Mouse (Mus musculus) frontal cortex, postnatal 14 days (tissue): ENCODE results near the gene Syt6.
"Not testable (repeated sequence)": the region's sequence is repeated elsewhere in the genome, so short reads cannot be mapped to it uniquely, and the experiment has no call there.

ENCODE experiments used
- DNase-seq, 2 experiments: peaks; one replicate each; pipeline ENCODE4 v3.0.0; 2022; ENCODE audit warnings: low spot score in 2 of 2

Syt6 gene

GRCm38 (mm10) chr3:103601011-103601410, 26.0 kb downstream of the Syt6 start:
- peak in 1 of 2 experiments; percentile 25 for DNase-seq

- no peak for DNase-seq
Measured at GRCm38 (mm10) chr3:103601561-103601960, 26.5 kb downstream of the Syt6 start.

DNA sequence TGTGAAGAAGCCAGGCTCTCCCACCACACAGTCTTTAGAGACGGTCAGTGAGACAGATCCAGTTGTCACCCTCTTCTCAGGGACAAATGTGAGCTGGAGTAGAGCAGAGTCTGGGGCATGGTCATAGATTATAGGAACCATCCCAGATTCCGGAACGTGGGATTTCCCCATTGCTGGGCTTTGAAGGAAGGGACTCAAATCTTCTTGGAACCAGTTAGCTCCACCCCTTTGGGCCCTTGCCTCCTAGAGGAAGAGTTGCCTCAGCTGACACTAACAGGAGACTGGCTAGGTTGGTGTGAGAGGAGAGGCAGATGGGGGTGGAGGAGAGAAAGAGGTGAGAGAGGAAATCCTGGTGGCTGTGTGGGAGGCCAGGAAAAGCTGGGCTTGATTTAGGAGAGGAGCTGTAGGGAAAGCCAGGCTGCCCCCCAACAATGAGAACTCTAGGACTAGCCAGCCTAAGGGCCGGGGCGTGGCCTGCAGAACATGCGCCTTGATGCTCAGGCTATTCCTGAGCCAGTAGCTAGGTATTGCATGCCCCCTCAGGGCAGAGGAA, 31.1 kb downstream of the Syt6 start:
- peak in 1 of 2 experiments; percentile 20 for DNase-seq

- DNase-seq, result no peak
Measured at GRCm38 (mm10) chr3:103606660-103607595, 31.9 kb downstream of the Syt6 start.

DNA sequence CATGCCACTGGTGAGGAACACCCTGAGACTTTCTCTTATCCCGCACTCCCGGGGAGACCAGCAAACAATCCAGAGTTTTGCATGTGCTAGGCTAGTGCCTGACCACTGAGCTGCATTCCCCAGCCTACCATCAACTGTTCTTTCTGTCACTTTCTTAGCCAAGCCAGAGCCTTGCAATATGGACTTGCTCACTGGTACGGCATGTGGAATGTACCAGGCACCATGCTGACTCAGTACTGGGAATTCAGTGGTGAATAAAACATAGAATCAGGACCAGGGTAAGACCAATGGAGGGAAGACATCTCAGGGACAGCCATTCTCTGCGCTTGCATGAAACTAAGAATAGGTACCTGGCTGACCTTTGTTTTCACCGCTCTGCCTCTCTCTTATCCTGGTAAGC, 35.2 kb downstream of the Syt6 start:
- DNase-seq, result no peak

- DNase-seq, result peak; percentile 18 to 28
Measured at GRCm38 (mm10) chr3:103612636-103613355, 37.8 kb downstream of the Syt6 start.

- no peak for DNase-seq
Measured at GRCm38 (mm10) chr3:103615621-103616020, 40.6 kb downstream of the Syt6 start.

GRCm38 (mm10) chr3:103616981-103617380, 42.0 kb downstream of the Syt6 start:
- no peak for DNase-seq

GRCm38 (mm10) chr3:103620101-103620500, 45.1 kb downstream of the Syt6 start:
- DNase-seq, result no peak

DNA sequence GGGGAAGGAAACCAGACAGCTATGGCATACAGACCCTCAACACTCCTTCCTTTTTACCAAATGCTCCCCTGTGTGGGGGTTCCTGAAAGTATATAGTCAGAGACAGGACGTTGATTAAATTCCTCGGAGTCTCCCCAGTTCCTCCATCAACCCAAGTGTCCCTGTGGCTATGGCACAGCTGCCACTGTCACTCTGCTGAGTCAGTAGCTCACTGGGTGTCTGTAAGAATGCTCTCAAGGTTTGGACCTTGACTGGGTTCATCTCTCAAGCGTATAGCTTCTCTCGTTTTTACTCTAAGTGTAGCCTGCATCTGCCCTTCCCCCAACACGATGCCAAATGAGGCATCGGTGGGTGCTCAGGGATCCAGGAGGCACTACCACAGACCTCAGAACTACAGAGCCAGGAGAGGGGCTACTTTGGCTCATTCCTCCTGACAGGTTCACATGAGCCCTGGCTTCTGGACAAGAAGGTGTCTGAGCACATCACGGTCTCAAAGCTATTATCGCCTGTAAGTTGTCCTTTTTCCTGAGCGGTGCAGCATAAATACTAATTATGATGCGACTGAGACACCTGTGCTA, 49.0 kb downstream of the Syt6 start:
- DNase-seq, result no peak

DNA sequence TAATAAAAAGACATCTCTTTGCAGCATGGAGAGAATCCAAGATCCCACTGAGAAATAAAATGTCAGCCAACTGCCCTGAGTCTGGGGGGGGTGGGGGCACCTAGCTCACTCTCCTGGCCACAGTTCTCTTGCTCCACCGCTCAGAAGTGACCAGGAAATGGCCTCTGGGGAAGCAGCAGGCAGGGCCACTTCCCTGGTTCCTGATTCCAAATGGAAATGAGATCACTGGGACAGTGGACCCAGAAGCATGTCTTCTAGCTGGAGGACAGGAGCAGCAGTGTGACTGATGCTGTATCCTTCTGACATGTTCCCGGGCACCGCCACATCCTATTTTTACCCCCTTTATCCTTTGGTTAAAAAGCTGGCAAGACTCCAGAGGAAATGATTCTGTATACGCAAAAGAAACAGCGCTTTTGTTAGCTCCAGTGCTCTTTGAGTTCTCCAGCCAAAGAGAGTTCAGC, 49.6 kb downstream of the Syt6 start:
- no peak for DNase-seq

GRCm38 (mm10) chr3:103625169-103625568, 50.1 kb downstream of the Syt6 start:
- DNase-seq, result no peak

- DNase-seq, result no peak
Measured at GRCm38 (mm10) chr3:103626481-103626880, 51.5 kb downstream of the Syt6 start.

- no peak for DNase-seq
Measured at GRCm38 (mm10) chr3:103627661-103628060, 52.6 kb downstream of the Syt6 start.

DNA sequence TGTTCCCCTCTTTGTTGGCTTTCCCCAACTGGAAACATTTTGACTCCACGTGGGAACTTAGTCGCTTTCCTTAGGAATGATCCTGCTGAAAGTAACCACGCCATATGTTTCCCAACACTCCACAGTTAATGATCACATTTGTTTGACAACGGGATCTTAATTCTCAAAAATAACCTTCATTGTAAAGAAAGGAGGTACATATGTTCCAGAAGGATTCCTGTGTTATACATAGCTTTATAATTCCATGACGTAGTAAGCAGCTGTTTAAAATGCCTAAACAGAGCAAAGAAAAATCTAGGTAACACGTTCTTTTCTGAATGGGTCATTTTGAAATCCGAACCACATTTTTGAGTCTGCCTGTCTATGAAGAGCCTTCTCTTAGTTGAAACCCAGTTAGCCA, 58.1 kb downstream of the Syt6 start:
- DNase-seq, result no peak

DNA sequence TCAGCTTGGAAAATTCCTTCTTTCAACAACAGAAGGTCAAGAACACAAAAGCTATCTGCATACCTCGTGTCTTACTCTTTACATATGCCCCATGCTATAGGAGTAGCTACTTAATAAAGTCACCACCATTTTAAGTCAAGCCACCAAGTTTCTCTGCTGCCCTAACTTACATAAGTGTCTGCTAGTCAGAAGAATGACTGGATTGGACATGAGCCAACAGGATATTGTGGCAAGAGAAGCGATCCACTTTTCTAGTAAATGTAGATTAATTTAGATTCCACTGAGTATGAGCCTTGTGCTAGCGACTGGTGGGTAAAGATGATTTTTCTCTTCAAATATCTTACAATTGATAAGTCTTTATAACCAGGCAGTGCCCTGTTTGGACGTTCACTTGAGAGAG, 58.8 kb downstream of the Syt6 start:
- no peak for DNase-seq

GRCm38 (mm10) chr3:103634256-103634655, 59.2 kb downstream of the Syt6 start:
- DNase-seq, result no peak

DNA sequence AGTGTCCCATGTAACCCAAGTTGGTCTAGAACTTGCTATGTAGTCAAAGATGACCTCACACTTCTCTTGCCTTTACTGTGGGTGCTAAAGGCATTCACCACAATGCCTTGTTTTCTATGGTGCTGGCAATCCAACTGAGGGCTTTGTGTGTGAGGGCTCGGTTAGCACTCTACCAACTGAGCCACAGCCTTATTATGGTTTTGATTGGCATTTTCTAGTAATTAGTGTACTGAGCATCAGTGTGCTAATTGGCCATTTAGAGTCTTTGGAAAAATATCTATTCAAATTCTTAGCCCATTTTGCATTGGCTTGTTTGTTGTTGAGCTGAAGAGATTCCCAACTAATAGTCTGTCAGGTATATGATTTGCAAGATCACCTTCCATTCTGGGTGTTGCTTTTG, 62.6 kb downstream of the Syt6 start:
- DNase-seq, result no peak

- DNase-seq, result no peak
Measured at GRCm38 (mm10) chr3:103640226-103640803, 65.3 kb downstream of the Syt6 start.

DNA sequence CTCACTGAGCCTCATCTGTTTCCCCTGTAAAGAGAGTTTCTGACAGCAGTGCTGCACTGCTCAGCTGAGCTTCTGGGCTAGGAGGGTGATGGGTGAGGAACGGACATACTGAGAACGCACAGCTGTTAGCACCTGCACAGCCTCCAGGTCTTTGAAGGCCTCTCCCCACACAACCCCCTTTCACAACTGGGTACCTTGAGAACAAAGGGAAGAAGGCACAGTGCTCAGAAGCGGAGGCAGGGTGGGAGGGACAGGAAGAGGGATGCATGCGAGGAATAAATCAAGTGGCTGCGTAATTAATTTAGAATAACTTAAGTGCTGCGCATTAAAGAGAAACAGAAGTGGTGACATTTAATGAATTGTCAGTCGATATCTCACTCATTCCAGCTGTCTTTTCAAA, 66.3 kb downstream of the Syt6 start:
- DNase-seq, result no peak

DNA sequence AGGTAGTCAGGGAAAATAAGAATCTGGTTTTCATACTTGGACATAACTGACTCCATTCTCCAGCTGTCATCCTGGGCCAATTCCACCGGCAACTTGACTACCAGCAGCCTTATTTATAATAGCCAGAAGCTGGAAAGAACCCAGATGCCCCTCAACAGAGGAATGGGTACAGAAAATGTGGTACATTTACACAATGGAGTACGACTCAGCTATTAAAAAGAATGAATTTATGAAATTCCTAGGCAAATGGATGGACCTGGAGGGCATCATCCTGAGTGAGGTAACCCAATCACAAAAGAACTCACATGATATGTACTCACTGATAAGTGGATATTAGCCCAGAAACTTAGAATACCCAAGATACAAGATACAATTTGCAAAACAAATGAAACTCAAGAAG, 70.9 kb downstream of the Syt6 start, which contains the start of gene Atg4a-ps:
Gene Atg4a-ps (minus strand): TSS at position 101 of the 400 bp plus-strand sequence.
- not testable (repeated sequence) for DNase-seq
